Mouse (Mus musculus): ENCODE data around the gene Nol3.
A peak's percentile ranks its signal among the peaks of the same experiment; 100 is the strongest.

Nol3 gene

GRCm38 (mm10) chr8:105309142-105309847, 33.4 kb downstream of the Nol3 start:
- DNase-seq, result peak; percentile 93 to 95

- peak in 1 of 2 experiments; percentile 46 for DNase-seq
Measured at GRCm38 (mm10) chr8:105310118-105310517, 34.2 kb downstream of the Nol3 start.

DNA sequence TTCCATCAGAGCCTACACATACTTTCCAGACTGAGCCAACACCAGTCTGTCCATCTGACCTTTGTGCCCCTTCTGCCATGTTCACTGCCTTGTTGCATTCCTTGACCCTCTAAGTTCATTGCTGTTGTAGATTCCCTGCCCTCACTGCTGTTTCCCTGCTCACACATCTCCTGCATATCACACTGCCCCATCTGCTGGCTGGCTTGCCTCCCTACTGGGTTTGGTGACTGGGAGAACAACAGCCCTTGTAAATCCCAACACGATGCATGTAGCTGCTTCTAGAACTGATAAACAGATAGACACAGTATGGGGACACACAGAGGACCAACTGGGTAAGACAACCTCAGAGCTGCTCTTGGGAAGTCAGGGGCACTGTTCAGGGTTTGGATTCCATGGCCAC, 35.8 kb downstream of the Nol3 start:
- no peak for DNase-seq

GRCm38 (mm10) chr8:105312891-105313481, 37.0 kb downstream of the Nol3 start:
- DNase-seq, result peak in 1 of 2 experiments; percentile 55

- no peak for DNase-seq
Measured at GRCm38 (mm10) chr8:105313622-105314402, 37.9 kb downstream of the Nol3 start.

GRCm38 (mm10) chr8:105315073-105315769, 39.3 kb downstream of the Nol3 start:
- peak; percentile 61 to 64 for DNase-seq

- no peak for DNase-seq
Measured at GRCm38 (mm10) chr8:105317941-105318340, 42.0 kb downstream of the Nol3 start.

DNA sequence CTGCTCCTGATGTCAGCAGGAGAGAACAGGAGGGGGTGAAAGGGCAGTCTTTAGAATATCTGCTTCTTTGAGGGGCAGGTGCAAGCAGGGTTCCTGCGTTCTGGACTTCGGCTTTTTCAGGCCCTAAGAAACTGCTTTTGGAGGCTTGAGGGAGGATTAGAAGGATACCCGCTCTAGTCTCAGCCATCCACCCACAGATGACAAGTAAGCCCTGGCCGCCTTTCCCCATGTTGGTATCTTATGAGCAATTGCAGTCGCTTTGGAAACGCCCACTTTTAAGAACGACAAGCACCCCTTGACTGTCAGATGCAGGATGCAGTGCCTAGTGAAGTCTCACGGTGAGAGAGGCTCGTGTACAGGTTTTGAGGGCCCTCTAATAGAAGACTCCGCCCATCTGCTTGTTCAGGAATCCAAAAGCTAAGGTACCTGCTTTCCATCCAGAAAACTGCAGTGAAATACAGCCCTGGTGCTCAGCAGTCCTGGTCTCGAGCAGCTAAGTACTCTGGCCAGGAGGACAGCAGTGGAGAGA, 42.8 kb downstream of the Nol3 start:
- no peak for DNase-seq

- DNase-seq, result no peak
Measured at GRCm38 (mm10) chr8:105323183-105323582, 47.2 kb downstream of the Nol3 start.

DNA sequence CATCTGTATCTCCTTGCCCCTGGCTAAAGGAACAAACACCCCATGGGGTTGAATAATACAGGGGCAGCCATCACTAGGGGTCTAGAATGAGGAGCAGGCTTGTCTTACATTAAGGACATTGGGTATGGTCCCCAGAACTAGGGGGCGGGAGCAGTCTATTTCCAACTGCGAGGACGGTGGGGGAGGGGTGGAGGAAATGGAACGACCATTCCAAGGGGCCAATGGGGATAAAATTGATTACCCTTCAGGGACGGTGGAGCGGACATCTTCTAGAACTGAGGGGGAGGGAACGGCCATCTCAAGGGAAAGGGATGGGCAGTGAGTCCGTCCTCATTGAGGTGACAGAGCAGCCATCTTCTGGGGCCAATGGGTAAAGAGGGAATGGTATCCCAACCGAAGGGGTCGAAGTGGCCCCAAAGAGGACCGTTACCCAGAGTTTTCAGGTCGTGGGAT, 49.7 kb downstream of the Nol3 start:
- DNase-seq, result no peak

GRCm38 (mm10) chr8:105326141-105326672, 50.3 kb downstream of the Nol3 start, which contains the start of the genes Lrrc29 and Tmem208:
TSS of gene Lrrc29 (minus strand) at chr8:105326278.
TSS of gene Tmem208 (plus strand) at chr8:105326354.
- DNase-seq, result peak; percentile 98

DNA sequence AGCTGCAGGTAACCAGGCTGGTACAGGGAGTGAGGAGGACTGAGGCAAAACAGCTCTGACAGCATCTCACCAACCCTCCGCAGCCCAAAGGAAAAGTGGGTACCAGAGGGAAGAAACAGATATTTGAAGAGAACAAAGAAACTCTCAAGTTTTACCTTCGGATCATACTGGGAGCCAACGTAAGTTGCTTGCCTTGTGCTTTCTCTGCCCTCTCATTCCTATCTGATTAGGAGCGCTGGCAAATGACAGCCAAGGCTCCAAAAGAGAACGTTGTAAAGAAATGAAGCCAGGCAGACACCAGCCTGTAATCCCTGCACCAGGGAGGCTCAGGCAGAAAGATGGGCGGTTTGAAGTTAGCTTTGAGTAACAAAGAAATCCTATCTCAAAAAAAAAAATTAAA, 51.0 kb downstream of the Nol3 start:
- DNase-seq, result no peak

- DNase-seq, result no peak
Measured at GRCm38 (mm10) chr8:105330325-105330724, 54.4 kb downstream of the Nol3 start.

DNA sequence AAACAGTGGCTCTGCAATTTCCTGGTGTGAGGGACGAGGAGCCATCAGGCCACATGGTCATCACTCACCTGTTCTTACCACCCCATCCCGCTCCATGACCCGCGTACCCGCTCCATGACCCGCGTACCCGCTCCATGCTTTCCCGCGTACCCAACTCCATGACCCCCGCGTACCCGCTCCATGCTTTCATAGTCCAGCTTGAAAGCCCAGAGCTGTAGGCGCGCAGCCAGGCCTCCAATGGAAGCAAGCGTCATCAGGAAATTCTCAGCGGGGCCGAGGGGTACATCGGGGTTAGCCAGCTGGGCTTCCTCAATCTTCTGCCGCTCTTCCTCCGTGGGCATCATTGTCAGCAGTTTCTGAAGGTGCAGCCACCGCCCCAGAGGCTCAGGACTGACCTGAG, 55.5 kb downstream of the Nol3 start:
- DNase-seq, result no peak
